Mouse (Mus musculus) skeletal muscle tissue, adult 2 months (tissue): Measurements from ENCODE around the gene Cntnap2.

Experiments
- DNase-seq: peaks from one replicate; pipeline ENCODE4 v3.0.0-alpha.2; 2012; ENCODE audit warnings: low read depth, low spot score

Cntnap2 gene

DNA sequence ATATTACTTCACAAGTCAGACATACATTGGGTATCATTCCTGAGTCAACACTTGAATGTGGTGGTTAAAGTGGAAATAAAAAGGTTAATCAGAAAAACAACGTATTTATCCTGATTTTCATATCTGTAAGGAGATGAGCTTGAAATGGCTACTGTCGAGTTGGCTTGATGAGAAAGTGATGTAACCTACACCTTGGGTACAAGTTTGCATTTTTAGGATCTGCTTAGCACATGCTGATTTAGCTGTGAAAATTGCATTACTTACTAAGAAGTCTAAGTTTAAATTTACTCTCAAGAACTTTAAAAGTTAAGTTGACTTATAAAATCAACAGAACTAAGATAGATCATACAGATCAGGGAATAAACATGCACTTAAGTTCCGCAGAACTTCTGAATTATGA, 879.1 kb downstream of the Cntnap2 start:
- DNase-seq = no peak

DNA sequence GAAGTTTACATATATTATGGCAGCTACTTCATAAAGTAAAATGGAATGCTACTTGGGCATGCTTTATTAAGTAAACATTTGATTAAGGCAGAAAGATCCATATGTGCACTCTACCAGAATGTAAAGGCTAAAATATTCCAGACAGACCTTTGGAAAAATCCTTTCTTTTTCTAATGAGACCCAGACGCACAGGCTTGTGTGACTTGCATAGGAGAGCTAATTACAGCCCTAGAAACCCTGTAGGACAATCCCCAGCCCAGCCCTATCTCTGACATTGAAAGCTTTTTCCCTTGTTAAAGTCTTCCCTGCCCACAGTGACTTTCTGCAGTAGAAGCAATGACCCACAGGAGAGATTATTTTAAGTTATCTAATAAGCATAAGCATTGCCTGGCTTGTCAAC, 879.6 kb downstream of the Cntnap2 start:
- DNase-seq = no peak

DNA sequence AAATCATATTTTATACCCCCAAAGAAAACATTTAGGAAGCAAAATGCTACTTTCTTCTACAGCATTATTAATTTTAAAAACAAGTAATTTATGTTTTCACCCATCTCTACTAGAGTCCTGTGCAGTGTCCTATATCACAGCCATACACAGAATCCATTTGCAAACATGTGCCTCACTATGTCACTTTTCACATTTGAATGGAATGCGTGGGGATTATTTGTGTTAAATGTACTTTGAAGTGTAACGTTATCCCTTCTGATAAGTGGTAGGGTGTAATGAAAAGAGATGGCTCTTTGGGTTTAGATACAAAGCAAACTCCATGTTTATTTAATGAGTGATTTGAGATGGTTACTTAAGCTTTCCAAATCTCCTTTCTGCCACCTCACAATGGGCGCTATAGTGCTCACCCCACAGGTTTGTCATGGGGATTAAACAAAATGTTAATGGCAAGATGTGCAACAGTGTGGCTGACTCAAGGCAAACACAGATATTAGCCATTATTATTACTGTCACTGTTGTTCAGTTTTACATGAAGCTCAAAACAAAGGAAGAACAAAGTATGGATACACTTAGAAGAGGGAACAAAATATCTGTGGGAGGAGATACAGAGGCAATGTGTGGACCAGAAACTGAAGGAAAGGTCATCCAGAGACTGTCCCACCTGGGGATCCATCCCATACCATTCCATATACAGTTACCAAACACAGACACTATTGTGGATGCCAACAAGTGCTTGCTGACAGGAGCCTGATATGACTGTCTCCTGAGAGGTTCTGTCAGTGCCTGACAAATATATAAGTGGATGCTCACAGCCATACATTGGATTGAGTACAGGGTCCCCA, 886.2 kb downstream of the Cntnap2 start:
- no peak for DNase-seq

DNA sequence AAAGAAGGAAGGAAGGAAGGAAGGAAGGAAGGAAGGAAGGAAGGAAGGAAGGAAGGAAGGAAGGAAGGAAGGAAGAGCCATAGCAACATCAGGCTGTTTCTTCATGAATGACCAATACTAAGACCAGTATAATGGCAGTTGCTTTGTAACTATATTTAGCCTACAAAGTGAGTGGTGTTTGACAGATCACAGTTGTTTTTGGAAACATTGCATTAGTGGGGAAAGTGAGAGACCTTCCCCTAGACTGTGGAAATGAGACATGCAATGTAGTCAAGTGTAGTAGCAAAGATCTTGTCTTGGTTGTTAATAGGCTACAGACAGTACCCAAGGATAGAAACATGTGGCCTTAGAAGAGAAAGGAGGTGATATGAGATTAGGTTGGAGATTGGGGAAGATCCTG, 895.6 kb downstream of the Cntnap2 start:
- DNase-seq = no peak

DNA sequence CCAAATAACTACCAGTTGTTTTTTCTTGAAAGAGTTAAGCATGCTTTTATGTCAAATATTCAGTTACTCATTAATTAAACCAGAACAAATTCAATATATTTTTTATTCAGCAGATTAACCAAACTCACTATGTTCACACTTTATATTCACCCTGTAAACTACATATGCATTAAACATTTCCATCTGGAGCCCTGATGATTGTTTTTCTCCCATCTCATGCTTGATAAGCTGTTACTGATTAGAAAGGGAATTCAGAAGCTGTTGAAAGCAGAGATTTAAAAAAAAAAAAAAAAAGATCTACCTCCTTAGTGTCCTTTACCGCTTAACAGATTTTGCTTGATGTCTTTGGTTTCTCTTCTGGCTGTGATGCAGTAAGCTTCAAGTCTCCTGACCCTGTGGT, 905.3 kb downstream of the Cntnap2 start:
- DNase-seq = no peak

DNA sequence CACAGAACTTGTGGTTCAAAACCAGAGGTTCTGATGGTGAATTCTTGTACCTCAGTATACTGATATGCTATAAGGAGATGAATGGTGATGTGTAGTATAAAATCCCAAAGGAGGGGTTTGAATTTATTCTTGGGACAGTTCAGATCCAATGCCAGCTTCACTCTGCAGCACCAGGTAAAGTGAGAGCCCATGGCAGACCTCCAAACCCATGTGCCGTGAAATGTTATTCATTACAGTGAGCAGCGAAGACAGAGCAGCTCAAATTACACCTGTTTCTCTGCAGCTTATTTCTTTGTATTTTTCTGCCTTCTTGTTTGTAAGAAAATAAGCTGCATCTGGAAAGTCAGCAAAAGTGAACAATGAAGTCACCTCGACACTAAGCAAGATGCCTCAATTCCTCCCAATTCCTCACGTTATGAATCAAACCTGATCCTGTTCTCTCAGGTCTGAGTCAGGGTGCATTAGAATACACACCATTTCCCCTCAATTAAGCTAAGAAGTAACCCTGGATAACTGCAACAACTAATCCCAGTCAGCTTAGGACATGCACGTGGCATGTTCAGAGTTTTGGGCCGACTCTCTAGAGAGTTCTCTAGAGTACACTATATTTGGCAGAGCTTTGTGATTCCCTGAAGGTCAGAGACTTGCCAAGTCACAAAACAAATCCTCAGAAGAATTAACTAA, 915.5 kb downstream of the Cntnap2 start:
- DNase-seq = no peak

DNA sequence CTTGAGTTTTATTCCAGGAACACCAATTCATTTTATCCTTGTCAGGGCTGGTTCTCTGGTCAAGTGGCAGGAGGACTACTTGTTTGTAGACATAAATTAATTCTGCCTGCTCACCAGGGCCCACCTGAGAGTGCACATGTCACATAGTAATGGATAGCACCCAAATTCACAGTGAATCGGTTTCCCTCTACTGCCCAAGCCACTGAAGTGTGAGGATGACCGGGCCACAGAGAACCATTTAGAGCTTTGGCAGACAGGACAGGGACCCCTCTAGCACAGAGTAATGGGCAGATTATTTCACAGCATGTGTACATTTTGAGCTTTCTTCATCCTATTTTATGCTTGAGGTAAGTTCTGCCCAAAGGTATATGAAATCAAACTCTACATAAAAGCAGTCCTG, 920.0 kb downstream of the Cntnap2 start:
- no peak for DNase-seq

DNA sequence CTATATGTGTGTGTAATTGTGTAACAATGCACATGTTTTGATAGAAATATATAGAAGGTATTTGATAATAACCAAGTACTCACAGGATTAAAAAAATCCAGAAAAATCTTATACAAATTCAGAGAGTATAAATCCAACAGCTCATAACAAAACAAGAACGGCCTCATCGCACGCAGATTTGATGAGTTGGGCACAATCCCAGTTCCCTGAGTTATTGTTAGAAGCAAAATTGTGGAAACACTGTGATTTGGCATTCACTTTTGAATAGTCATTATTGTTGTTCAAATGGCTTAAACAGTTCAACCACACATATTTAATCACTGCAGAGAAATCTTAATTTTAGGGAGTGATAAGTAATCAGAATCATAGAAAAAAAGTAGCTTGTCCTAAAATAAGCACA, 928.9 kb downstream of the Cntnap2 start:
- DNase-seq = no peak

DNA sequence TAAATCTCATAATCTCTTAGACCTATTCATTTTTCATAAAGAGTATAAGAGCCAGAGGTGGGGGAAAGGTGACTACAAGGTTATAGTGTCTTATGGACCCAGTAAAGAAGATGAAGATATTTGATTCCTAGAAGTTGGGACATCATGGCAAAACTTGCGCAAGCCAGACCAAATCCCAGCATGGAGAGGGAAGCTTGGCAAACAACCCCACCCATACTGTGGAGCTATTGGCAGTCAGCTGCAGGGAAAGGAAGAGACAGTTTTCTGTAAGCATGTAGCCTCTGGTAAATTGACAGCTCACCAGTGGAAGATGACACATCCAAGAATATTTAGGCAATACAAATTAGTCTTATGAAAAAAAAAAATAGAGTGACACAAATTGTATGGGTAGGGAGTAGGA, 931.9 kb downstream of the Cntnap2 start:
- DNase-seq = no peak

DNA sequence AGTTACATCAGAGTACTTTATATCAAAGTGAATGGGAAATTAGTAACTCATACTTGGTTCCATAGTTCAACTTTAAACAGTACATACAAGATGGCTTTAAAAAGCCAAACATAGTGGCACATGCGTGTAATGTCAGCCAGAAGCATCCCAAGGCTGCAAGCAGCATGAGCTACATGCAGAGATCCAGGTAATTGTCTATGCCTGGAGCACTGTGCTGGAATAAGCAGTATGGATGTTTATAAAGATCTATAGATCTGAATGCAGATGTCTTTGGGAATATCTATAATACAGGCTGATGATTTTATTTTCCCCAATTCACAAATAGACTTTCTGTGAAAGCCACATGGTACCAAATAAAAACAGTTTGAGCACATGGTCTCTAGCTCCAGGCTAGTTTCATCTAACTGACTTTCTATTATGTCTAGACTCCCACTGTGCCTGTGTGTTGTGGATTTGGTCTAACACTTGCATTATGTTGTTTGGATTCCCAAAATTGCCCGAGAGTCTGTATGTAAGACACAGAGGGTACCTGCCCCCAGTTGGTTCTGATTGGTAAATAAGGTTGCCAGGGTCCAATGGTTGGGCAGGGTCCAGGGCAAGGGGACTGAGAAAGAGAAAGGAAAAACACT, 963.5 kb downstream of the Cntnap2 start:
- DNase-seq = no peak

DNA sequence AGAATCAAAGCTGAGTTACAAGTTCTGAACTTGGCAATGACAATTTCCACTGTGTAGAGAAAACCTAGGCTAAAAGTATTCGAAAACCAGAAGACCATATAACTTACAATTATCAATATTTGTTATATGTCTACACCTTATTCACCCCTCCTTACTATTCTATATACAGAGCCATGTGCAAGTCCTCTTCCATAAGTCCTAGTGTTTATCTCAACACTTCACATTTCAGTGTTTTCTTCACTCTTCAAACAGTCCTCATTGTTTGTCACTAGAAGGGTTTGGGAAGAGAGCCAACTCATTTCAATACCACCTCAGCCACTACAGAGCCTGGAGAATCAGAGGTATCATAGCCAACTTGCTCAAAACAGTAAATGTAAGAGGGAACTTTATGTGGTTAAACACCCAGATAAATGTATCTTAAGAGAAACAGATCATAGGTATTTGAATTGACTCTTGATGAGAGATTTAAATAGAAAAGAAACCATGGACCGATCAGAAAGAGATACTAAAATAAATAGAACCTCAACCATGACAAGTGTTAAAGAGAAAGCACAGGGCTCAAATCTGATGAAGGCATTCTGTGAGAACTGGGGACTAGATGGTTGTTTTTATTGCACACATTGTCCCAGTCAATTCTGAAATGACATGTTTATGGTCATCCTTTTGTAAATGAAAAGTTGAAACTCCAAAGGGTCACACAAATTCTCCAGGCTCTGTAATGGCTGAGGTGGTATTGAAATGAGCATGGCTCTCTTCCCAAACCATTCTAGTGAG, 972.9 kb downstream of the Cntnap2 start:
- no peak for DNase-seq

DNA sequence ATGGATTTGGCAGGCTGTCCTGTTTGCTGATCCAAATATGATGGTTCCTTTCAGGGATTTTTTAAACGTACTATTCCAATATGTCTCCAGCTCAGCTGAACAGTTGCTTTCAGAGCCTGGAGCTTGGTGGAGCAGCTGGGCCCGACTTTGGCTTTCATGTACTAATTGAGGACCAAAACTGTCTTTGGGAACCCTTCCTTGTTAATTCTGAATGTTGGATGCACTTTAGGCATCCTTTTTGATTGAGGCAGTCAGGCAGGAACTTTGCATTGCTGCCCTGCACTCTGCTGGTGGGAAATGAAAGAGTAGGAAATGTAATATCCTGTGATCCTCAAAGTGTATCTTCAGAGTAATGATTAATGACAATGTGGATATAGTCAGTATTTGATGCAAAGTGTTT, 974.0 kb downstream of the Cntnap2 start:
- no peak for DNase-seq

DNA sequence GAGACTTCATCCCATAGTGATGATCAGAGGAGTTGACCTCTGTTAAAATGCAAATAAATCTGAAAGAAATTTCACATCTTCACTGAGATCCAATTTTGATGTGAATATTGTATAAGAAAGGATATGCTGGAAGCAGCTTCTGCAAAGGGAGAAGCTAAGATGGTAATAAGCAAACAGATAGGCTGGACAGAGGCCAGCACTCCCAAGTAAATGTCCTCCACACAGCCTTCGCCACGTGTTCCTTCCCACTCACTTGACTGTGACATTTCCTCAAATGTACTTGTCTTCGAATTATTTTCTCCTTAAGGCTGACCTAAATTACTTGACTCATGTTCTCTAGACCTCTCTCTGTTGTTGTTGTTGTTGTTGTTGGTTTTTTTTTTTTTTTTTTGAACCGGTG, 981.5 kb downstream of the Cntnap2 start:
- DNase-seq = no peak

DNA sequence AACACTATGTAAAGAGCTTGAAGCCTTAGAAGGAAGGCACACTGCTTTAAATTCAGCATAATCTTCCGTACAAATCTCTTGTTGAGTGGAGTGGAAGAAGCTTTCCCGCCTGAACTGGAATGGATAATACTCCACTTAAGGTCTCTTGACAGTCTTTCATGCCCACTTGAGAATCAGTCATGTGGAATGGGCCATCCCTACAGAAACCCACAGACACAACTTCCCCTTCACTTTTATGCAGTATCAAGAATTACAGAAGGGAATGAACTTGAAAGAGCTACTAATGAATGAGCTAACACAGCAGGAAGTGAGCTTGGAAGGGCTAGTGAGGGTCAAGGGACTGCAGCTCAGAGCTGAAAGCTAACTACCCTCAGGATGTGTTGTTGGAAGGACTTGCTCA, 1021.1 kb downstream of the Cntnap2 start:
- no peak for DNase-seq

DNA sequence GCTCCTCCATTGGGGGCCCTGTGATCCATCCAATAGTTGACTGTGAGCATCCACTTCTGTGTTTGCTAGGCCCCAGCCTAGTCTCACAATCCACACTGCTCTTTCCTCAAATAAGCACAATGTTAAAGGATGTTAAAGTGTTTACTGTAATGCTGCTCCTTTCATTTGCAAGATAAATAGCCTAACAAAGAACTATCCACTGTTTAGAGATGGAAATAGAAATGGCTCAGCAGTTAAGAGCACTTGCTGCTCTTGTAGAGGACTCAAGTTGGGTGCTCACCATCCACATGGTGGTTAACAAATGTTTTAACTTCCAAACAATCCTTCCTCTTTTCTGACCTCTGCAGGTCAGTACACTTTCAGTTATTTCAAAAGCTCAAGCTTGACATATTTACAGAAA, 1022.3 kb downstream of the Cntnap2 start:
- no peak for DNase-seq

DNA sequence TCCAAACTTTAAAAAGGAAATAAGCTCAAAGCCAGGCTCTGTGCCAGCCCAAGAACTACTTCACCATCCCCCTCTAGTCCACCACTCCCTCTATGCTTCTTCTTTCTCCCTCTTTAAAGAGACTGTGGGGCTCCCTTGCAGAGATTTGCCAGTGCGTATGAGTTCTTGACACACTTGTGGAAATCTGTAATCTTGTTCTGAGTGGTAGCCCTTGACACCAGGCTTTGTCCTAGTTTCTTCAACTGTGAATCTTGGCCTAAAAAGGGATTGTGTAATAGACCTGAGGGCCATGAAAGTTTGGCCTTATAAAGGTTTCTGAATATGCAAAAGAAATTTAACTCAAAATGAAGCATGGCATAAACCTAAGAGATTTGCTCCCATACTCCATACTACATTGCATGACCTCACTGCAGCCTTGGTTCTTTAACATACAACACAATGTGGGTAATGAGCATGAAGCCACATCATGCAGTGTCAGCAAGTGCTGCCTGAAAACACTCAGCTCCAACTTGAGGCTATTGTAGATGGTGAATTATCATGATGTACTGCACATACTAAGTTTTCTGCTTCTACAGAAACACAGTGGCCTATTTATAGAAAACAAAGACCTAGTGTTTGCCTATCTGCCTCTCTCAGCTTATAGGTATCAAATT, 1084.2 kb downstream of the Cntnap2 start:
- no peak for DNase-seq

DNA sequence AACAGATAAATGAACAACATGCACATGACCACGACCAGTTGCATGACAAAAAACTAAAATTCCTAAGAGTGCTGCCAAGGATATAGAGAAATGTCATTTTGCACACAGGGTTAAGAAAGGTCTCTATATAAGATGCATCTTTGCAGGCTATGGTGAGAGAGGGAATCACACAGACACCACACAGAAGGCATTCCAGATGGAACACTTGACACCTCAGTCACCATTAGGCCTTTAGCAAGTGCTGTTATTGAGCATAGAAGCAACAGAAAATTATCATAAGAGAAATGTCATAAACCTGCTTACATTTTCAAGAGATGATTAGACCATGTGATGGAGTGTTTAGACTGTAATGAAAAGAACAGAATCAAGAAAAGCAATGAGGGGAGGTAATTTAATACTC, 1107.7 kb downstream of the Cntnap2 start:
- no peak for DNase-seq

DNA sequence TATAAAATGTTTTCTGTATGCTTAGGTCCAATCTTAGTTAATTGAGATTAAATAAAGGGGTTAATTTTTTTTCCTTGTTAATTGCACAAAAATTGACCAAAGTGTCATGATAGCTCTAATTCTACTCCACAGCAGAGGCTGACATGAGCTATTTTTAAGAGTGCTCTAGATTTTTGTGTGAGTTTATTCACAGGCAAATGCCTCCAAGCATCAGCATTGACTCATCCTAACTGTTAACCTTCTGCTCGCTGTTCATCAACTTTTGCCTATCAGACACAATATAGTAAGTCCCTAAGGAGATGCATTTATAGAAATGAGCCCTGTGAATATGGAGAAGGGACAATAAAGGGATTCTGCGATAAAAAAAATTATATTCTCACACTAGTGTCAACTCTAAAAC, 1138.1 kb downstream of the Cntnap2 start:
- DNase-seq = no peak

DNA sequence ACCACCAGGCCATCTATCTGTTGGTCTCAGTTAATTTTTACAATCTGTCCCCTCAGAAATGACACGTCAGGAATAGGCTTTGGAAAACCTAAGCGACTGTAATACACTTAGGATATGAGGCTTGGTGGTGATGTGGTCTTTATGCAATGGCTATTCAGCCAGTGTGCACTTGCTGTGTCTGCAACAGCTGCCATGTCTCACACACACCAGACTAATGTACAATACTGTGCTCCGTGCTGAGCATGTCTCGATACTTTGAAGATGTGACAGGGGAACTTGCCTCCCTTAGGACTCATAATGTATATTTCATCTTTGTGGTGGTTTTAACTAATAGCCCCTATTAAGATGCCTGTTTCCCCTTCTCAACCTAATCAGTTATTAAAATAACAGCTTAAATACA, 1142.7 kb downstream of the Cntnap2 start:
- no peak for DNase-seq

DNA sequence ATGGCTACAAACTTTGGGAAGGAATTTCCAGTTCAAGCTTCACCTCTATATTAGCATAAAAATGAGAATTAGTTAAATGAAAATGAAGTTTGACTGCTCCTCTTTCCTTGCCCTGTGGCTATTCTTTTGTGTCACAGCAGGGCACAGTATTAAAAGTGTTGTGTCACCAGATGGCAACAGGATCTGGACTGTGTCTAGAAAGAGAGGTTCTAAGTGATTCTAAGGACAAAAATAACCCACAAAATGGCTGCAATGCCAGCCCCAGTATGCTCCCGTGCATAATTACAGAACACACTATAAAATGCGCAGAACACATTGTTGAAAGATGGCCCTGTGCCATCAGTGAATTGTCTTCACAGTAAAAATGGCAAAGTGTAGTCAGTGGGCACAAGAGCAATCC, 1146.4 kb downstream of the Cntnap2 start:
- no peak for DNase-seq

DNA sequence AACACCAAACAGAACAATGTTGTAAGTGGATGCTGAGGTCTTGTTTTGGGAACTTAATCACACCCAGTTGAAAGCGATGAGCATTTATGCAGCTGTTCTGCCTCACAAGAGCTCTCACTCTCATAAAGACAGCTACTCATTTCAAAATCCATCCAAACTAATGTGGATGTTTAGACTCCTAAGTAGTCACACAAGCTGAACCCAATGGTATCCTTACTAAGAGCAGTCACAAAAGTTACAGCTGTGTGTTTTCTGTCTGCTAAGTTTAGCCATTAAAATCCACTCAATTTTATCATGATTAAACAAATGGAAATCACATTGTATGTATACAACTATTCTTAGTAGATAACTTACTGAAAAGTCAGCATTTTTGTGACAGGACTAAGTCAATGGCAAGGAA, 1173.7 kb downstream of the Cntnap2 start:
- no peak for DNase-seq

DNA sequence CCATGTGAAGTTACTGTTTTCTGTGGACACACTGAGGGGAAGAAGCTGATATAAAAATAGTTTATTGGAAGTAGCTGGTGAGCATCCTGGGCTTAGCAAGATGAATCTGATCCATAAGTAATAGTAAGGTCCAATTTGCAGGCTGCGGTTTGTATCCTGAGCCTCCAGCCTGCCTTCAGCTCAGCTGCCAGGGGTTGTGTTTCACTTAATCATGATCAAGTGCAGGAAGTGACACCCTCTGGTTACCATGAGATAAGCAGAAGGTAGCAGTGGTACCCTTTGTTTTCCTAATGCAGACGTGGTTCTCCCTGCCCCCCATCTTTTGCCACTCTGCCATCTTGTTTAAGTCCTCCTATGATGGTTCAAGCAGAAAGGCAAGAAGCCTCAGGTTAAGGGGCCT, 1181.2 kb downstream of the Cntnap2 start:
- no peak for DNase-seq
